Mouse (Mus musculus) limb, embryonic 15.5 days (tissue): ENCODE results near the gene Flg. TPM values are rescaled to one million over a fixed set of nuclear protein-coding genes. Genes with fewer than 3 reads are reported as not detected.

Source experiments
- ATAC-seq: fragments of 200-750 bp; cut with Nextera tagmentation; 2 replicates; pipeline ENCODE4 v1.8.0; 2017; ENCODE audit warnings: low read depth, moderate TSS enrichment; ENCODE audit not compliant: insufficient number of reproducible peaks, low FRiP score, low TSS enrichment
- H3K27ac ChIP-seq: fragments of 300-500 bp; sonication (generic); 2 replicates; pipeline ENCODE4 v1.5.1; 2015; ENCODE audit warnings: moderate library complexity, mild to moderate bottlenecking, inconsistent platforms
- H3K27me3 ChIP-seq: fragments of 300-500 bp; sonication (generic); 2 replicates; pipeline ENCODE4 v1.6.1; 2015; ENCODE audit warnings: inconsistent platforms
- H3K36me3 ChIP-seq: fragments of 300-500 bp; sonication (generic); 2 replicates; pipeline ENCODE4 v1.6.1; 2015; ENCODE audit warnings: inconsistent platforms
- H3K4me1 ChIP-seq: fragments of 300-500 bp; sonication (generic); 2 replicates; pipeline ENCODE4 v1.6.1; 2015; ENCODE audit warnings: inconsistent platforms
- H3K4me2 ChIP-seq: fragments of 300-500 bp; sonication (generic); 2 replicates; pipeline ENCODE4 v1.6.1; 2015; ENCODE audit warnings: mild to moderate bottlenecking, inconsistent platforms
- H3K4me3 ChIP-seq: fragments of 300-500 bp; sonication (generic); 2 replicates; pipeline ENCODE4 v1.5.1; 2015; ENCODE audit warnings: mild to moderate bottlenecking, inconsistent platforms
- H3K9ac ChIP-seq: fragments of 300-500 bp; sonication (generic); 2 replicates; pipeline ENCODE4 v1.6.1; 2015; ENCODE audit warnings: inconsistent platforms
- H3K9me3 ChIP-seq: fragments of 300-500 bp; sonication (generic); 2 replicates; pipeline ENCODE4 v1.6.1; 2016; ENCODE audit warnings: inconsistent platforms
- WGBS: fragments of 180-500 bp; shearing (Covaris S2); methylation state at CpG from one replicate; pipeline ENCODE4 v1.1.7; 2015; 5-methylcytosine and 5-hydroxymethylcytosine counted together
- polyA plus RNA-seq: library from polyadenylated mRNA; unstranded; fragments of >200 nt; fragmentation: Nextera tagmentation; extraction: Ambion mirVana; gene quantifications from 2 replicates; pipeline ENCODE4 v1.2.1, GENCODE M21; 2015

The Flg gene
- 0.42 and 6.5 TPM in 2 replicates for polyA plus RNA-seq

GRCm38 (mm10) chr3:93273223-93273622 is at the start of gene Flg:
Gene Flg, plus strand, starts transcription at chr3:93273523.
- Histone ChIP-seq H3K4me1 (no peaks in the 10 kb centered on the region), H3K36me3 (no peaks in the 10 kb centered on the region), H3K4me3 (no peak within 1 kb of the TSS), H3K27ac (no peak within 1 kb of the TSS), H3K9ac (no peak within 1 kb of the TSS), H3K9me3 (no peaks in the 10 kb centered on the region), H3K27me3 (no peaks in the 10 kb centered on the region), H3K4me2 (no peak within 1 kb of the TSS)
- no peak for ATAC-seq
- WGBS = 87% methylated on average over 2 of the region's 2 CpGs

GRCm38 (mm10) chr3:93297542-93297941 is 24.2 kb downstream of the Flg start:
- Histone ChIP-seq H3K27me3 (no peaks in the 10 kb centered on the region), H3K36me3 (no peaks in the 10 kb centered on the region), H3K4me2 (no peak overlapping the region), H3K27ac (no peak overlapping the region), H3K9ac (no peak overlapping the region), H3K4me1 (no peaks in the 10 kb centered on the region), H3K4me3 (no peak overlapping the region), H3K9me3 (no peaks in the 10 kb centered on the region)
- ATAC-seq = no peak
- WGBS = 77% methylated on average over 2 of the region's 2 CpGs

GRCm38 (mm10) chr3:93299832-93300231 is 26.5 kb downstream of the Flg start:
- Histone ChIP-seq H3K27ac (no peak overlapping the region), H3K4me1 (no peaks in the 10 kb centered on the region), H3K4me3 (no peak overlapping the region), H3K9ac (no peak overlapping the region), H3K4me2 (no peak overlapping the region), H3K27me3 (no peaks in the 10 kb centered on the region), H3K9me3 (no peaks in the 10 kb centered on the region), H3K36me3 (no peaks in the 10 kb centered on the region)
- WGBS = 84% methylated on average over 6 of the region's 6 CpGs
- no peak for ATAC-seq

DNA sequence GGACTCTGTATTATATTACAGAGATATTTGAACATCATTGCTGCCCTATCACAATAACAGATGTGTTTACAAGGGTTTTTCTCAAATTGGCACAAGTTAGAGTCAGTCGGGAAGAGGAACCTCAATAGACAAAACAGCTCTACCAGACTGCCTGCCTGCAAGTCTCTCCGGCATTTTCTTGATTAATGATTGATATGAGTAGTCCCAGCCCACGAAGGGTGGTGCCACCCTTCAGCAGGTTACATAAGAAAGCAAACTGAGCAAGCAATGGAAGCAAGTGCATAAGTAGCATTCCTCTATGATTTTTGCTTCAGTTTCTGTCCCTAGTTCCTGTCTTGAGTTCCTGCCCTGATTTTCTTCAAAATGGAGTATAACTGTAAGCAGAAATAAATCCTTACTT is 28.6 kb downstream of the Flg start:
- Histone ChIP-seq H3K27me3 (no peaks in the 10 kb centered on the region), H3K9ac (no peak overlapping the region), H3K4me2 (no peak overlapping the region), H3K4me3 (no peak overlapping the region), H3K4me1 (no peaks in the 10 kb centered on the region), H3K27ac (no peak overlapping the region), H3K36me3 (no peaks in the 10 kb centered on the region), H3K9me3 (no peaks in the 10 kb centered on the region)
- 72% methylated on average over 3 of the region's 3 CpGs for WGBS
- no peak for ATAC-seq

DNA sequence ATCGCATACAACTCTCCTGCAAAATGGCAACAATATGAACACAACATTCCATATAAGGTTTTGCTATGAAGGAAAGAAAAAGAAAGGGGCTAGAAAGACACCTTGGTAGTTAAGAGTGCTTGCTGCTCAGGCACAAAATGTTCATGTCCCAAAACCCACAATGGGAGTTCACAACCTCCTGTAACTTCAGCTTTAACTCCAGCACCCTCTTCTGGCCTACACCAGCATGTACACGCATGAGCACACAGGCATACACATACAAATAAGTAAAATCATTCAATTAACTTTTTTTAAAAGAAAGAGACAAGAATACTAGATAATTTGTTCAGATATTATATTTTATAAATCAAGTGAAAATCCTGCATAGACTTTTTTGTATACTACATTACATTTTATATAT is 32.8 kb downstream of the Flg start:
- no peaks in the 10 kb centered on the region for H3K4me1 ChIP-seq
- no peaks in the 10 kb centered on the region for H3K36me3 ChIP-seq
- no peak overlapping the region for H3K27ac ChIP-seq
- H3K4me2 ChIP-seq = no peak overlapping the region
- H3K4me3 ChIP-seq = no peak overlapping the region
- no peak for ATAC-seq
- no peak overlapping the region for H3K9ac ChIP-seq
- 79% methylated on average over 2 of the region's 2 CpGs for WGBS
- no peaks in the 10 kb centered on the region for H3K9me3 ChIP-seq
- H3K27me3 ChIP-seq = no peaks in the 10 kb centered on the region

DNA sequence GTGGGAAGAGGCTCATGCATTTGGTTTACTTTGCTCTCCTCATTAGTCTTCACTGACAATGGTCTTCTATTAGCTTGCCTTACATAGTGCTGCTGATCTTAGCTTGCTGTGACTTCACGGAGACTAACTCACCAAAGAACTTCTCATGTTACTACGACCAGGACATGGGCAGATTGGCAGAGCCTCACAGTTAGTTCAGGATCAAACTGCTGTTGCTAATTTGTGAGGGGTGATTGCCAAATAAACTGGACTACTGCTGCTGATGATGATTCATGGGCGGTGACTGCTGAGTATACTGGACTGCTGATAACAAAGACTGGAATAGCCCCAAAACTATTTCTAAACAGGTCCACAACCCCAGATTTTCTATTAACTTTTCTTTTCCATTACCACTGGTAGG is 38.0 kb downstream of the Flg start:
- H3K4me3 ChIP-seq = no peak overlapping the region
- H3K9me3 ChIP-seq = no peaks in the 10 kb centered on the region
- H3K4me1 ChIP-seq = no peaks in the 10 kb centered on the region
- no peaks in the 10 kb centered on the region for H3K36me3 ChIP-seq
- 54% methylated on average over 3 of the region's 3 CpGs for WGBS
- no peak overlapping the region for H3K4me2 ChIP-seq
- H3K9ac ChIP-seq = no peak overlapping the region
- no peak overlapping the region for H3K27ac ChIP-seq
- no peak for ATAC-seq
- no peaks in the 10 kb centered on the region for H3K27me3 ChIP-seq

DNA sequence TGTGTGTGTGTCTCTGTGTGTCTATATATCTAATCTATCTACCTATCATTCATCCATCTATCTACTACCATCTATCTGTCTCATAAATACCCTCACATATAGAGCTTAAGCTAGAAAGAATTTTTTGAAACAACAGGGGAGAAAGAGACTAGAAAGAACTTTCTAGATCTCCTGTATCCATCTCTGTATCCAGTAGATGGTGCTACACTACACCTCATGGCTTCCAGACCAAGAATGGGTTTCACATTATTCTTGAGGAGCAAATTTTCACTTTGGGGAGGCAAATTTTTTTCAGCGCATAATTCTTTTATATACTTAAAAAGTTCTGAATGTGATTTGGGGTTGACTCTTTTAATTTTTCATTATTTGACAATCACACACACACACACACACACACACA is 41.1 kb downstream of the Flg start:
- H3K9me3 ChIP-seq = no peaks in the 10 kb centered on the region
- H3K4me3 ChIP-seq = no peak overlapping the region
- no peaks in the 10 kb centered on the region for H3K4me1 ChIP-seq
- H3K27ac ChIP-seq = no peak overlapping the region
- H3K36me3 ChIP-seq = no peaks in the 10 kb centered on the region
- 92% methylated on average over 1 of the region's 1 CpGs for WGBS
- no peak overlapping the region for H3K9ac ChIP-seq
- no peak overlapping the region for H3K4me2 ChIP-seq
- ATAC-seq = no peak
- H3K27me3 ChIP-seq = no peaks in the 10 kb centered on the region

DNA sequence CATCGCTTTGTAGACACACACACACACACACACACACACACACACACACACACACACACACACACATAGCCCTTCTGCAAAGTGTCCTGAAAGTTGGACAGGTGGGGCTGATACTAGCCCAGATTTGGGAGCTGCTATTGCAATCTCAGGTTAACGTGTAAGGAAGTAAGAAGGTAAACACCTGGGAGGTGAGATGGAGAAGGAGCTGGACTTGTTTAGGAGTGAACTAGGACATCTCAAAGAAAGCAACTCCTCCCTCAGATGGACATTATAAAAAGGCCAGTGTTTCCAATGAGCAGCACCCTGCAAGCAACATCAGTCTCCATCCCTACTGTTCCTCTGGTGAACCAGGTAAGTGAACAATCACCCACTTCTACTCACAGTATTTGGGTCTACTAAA is 46.1 kb downstream of the Flg start, which contains the start of gene Hrnr:
TSS of gene Hrnr (plus strand) at position 301 of the 400 bp plus-strand sequence.
- H3K4me3 ChIP-seq = no peak within 1 kb of the TSS
- 62% methylated on average over 2 of the region's 2 CpGs for WGBS
- H3K27ac ChIP-seq = no peak within 1 kb of the TSS
- H3K9me3 ChIP-seq = no peaks in the 10 kb centered on the region
- H3K36me3 ChIP-seq = no peaks in the 10 kb centered on the region
- no peak for ATAC-seq
- H3K4me2 ChIP-seq = no peak within 1 kb of the TSS
- no peaks in the 10 kb centered on the region for H3K27me3 ChIP-seq
- no peaks in the 10 kb centered on the region for H3K4me1 ChIP-seq
- no peak within 1 kb of the TSS for H3K9ac ChIP-seq

GRCm38 (mm10) chr3:93337749-93338148 is 64.4 kb downstream of the Flg start:
- no peak for ATAC-seq
- H3K4me1 ChIP-seq = no peaks in the 10 kb centered on the region

GRCm38 (mm10) chr3:93340021-93340420 is 66.7 kb downstream of the Flg start:
- 89% methylated on average over 4 of the region's 4 CpGs for WGBS
- Histone ChIP-seq H3K4me3 (no peak overlapping the region), H3K27me3 (no peaks in the 10 kb centered on the region), H3K4me1 (no peaks in the 10 kb centered on the region), H3K4me2 (no peak overlapping the region), H3K9ac (no peak overlapping the region), H3K36me3 (no peaks in the 10 kb centered on the region), H3K9me3 (no peaks in the 10 kb centered on the region), H3K27ac (no peak overlapping the region)
- ATAC-seq = no peak

More at GRCm38 (mm10) chr3:93337749-93338148, 64.4 kb downstream of the Flg start:
- Histone ChIP-seq H3K36me3 (no peaks in the 10 kb centered on the region), H3K27ac (no peak overlapping the region), H3K4me3 (no peak overlapping the region), H3K9ac (no peak overlapping the region), H3K27me3 (no peaks in the 10 kb centered on the region), H3K9me3 (no peaks in the 10 kb centered on the region), H3K4me2 (no peak overlapping the region)

Other genes starting within 250 kb of the Flg start
- not detected in 2 replicates for gene Gm4858, start 204.7 kb upstream of the Flg start, polyA plus RNA-seq
- gene Crnn, start 128.7 kb upstream of the Flg start, polyA plus RNA-seq = 2.9 and 3.1 TPM in 2 replicates
- 0.06 and 0.10 TPM in 2 replicates for gene Flg2, start 76.2 kb upstream of the Flg start, polyA plus RNA-seq
- gene Hrnr, start 46.2 kb downstream of the Flg start, polyA plus RNA-seq = 44.2 and 51.3 TPM in 2 replicates
- 0.05 and 0.16 TPM in 2 replicates for gene Rptn, start 120.2 kb downstream of the Flg start, polyA plus RNA-seq
- 4.3 and 4.7 TPM in 2 replicates for gene Tchh, start 168.8 kb downstream of the Flg start, polyA plus RNA-seq
- gene Tchhl1, start 195.2 kb downstream of the Flg start, polyA plus RNA-seq = 0.09 TPM in 1 of 2 replicates, not detected in the other
- 1,981 and 2,196 TPM in 2 replicates for gene S100a11, start 247.0 kb downstream of the Flg start, polyA plus RNA-seq